2 mouse cellular contexts compared by ENCODE assay signal in the genomic region with DNA sequence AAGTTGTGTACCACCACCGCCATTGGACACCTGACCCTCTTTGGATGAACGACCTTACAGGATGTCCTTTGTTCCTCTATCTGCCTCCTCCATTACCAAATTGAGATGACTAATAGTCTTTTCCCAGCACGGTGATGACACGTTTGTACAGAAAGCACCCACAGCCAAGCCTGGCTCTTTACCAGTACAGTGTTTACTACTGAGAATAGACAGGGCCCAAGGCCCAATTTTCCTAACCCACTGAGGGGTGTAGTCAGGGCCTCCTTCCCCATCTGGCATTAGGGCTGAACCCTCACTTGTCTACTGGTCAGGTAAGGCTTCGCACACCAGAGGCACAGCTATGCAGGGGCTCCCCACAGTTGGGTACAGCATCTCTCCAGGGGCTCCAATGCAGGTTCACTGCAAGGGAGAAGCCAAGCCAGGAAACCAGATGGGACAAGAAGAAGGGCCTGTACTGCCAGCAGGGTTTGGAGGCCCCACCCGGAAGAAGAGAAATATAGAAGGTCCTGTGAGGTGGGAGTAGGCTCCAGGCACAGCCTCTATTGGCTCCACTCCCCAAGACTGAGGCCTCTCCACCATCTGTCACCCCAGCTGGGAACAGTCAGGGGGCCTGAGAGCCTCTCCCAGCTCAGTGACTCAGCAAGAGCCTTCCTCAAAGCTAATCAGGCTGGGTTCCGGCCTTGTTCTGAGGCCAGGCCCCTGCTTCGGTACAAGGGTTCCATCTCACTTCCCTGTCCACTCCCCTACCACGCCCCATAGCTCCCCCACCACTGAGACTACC.
TF ChIP-seq lines count a peak whose summit lies in the region.

No protein-coding gene starts in this region.

TF ChIP-seq in CH12.LX, 34 proteins besides CTCF, POLR2A, EP300 and RAD21:
- peak; percentile 78 for TF ChIP-seq MAFK (IDR thresholded peaks at IDR 0.05; ENCODE audit: insufficient replicate concordance, low read length)
- no peak for TF ChIP-seq ZKSCAN1 (IDR thresholded peaks at IDR 0.05; ENCODE audit: borderline replicate concordance, low read depth, low read length)
- TF ChIP-seq TCF12 (IDR thresholded peaks at IDR 0.05; ENCODE audit: low read depth, low read length), result peak; percentile 60; the same call in 1 of the 2 replicates
- TF ChIP-seq MAZ (IDR thresholded peaks at IDR 0.05; ENCODE audit: low read depth, low read length), result no peak
- TF ChIP-seq ETS1 (conservative IDR thresholded peaks at IDR 0.05; ENCODE audit: low read depth, low read length), result peak; percentile 59
- peak; percentile 73; the same call in 1 of the 2 replicates for TF ChIP-seq MAX (IDR thresholded peaks at IDR 0.05; ENCODE audit: low read length)
- peak; percentile 79 for TF ChIP-seq ELF1 (IDR thresholded peaks at IDR 0.05; ENCODE audit: low read depth, low read length)
- TF ChIP-seq MXI1 (IDR thresholded peaks at IDR 0.05; ENCODE audit: low read depth, low read length), result no peak
- no peak for TF ChIP-seq USF1 (IDR thresholded peaks at IDR 0.05; ENCODE audit: low read depth, low read length)
- no peak for TF ChIP-seq POLR2AphosphoS2 (IDR thresholded peaks at IDR 0.05; ENCODE audit: low read depth, low read length)
- TF ChIP-seq MEF2A (IDR thresholded peaks at IDR 0.05; ENCODE audit: borderline replicate concordance, low read depth, low read length), result peak; percentile 31; the same call in 1 of the 2 replicates
- peak; percentile 59; the same call in 1 of the 2 replicates for TF ChIP-seq UBTF (IDR thresholded peaks at IDR 0.05; ENCODE audit: low read depth, low read length)
- TF ChIP-seq NRF1 (IDR thresholded peaks at IDR 0.05; ENCODE audit: low read depth, low read length), result 0 out of 2 replicates have a peak, but pooled peaks have one; percentile 11
- TF ChIP-seq ZMIZ1 (IDR thresholded peaks at IDR 0.05; ENCODE audit: low read depth, low read length), result no peak
- TF ChIP-seq JUN (IDR thresholded peaks at IDR 0.05; ENCODE audit: insufficient read depth, low read depth, low read length), result no peak
- TF ChIP-seq KAT2A (IDR thresholded peaks at IDR 0.05; ENCODE audit: insufficient replicate concordance, low read length), result 0 out of 2 replicates have a peak, but pooled peaks have one; percentile 52
- peak; percentile 42 for TF ChIP-seq HCFC1 (IDR thresholded peaks at IDR 0.05; ENCODE audit: low read depth, low read length)
- peak; percentile 10; the same call in 1 of the 2 replicates for TF ChIP-seq BHLHE40 (IDR thresholded peaks at IDR 0.05; ENCODE audit: low read depth, low read length)
- no peak for TF ChIP-seq ZNF384 (IDR thresholded peaks at IDR 0.05; ENCODE audit: low read depth, low read length)
- 0 out of 2 replicates have a peak, but pooled peaks have one; percentile 8 for TF ChIP-seq TBP (conservative IDR thresholded peaks at IDR 0.05; ENCODE audit: low read depth, low read length)
- TF ChIP-seq CHD2 (IDR thresholded peaks at IDR 0.05; ENCODE audit: low read length), result 0 out of 2 replicates have a peak, but pooled peaks have one; percentile 22
- TF ChIP-seq IRF4 (IDR thresholded peaks at IDR 0.05; ENCODE audit: low read depth, low read length), result peak; percentile 26; the same call in 1 of the 2 replicates
- TF ChIP-seq SIN3A (IDR thresholded peaks at IDR 0.05; ENCODE audit: low read length), result peak; percentile 50; the same call in 1 of the 2 replicates

TF ChIP-seq in myocyte, 11 proteins besides CTCF, POLR2A, EP300 and RAD21:
- TF ChIP-seq USF1 (IDR thresholded peaks at IDR 0.05; ENCODE audit: low read depth), result no peak
- TF ChIP-seq E2F4 (IDR thresholded peaks at IDR 0.05; ENCODE audit: insufficient read depth), result no peak
- TF ChIP-seq MYOG (IDR thresholded peaks at IDR 0.05; ENCODE audit: control insufficient read depth in 1 of 3, insufficient read depth in 1 of 3, insufficient read length in 2 of 3, low read depth in 2 of 3), result peak in 2 of 3 experiments; percentile 71 to 83
- TF ChIP-seq POLR2AphosphoS2 (IDR thresholded peaks at IDR 0.05; ENCODE audit: insufficient read length, low read depth), result peak; percentile 23
- peak; percentile 3 to 78 (median 49) for TF ChIP-seq MYOD1 (IDR thresholded peaks at IDR 0.05; ENCODE audit: control insufficient read depth in 1 of 3, insufficient read length in 2 of 3, low read depth in 2 of 3)
- TF ChIP-seq TCF12 (IDR thresholded peaks at IDR 0.05; ENCODE audit: insufficient read depth, poor library complexity, severe bottlenecking), result peak; percentile 41
